Mouse (Mus musculus): ENCODE data around the gene Fxyd4.

DNA sequence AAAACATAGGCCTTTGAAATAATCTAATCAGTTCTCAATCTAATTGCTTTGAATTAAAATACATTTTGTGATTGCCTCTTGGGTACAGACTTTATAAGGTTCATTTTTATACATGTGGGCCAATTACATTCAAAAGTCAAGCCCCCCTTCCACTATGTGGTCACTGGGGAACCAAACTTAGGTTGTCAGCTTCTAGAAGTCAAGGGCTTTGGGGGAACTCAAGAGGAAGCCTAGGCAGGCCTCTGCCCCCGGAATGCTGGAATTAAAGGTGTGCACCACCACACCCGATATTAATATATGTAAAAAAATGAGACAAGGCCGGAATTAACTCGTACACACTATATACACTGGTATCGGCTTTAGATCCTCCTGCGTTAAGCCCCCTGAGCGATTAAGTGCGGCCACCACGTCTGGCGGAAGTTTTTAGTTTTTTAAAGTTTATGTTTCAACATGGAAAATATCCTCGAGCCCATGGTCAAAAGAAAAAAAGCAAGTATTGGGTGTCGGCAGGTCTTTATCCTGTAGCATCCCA, 21.2 kb downstream of the Fxyd4 start:
- TF ChIP-seq CHD2 (IDR thresholded peaks at IDR 0.05; ENCODE audit: low read length) (no peak), ZC3H11A (IDR thresholded peaks at IDR 0.05; ENCODE audit: low read depth, low read length) (no peak), POLR2A (IDR thresholded peaks at IDR 0.05; ENCODE audit: control insufficient read depth in 1 of 2, insufficient read depth in 1 of 2, low read depth in 1 of 2, low read length in 2 of 2, poor library complexity in 1 of 2) (no peak), MEF2A (IDR thresholded peaks at IDR 0.05; ENCODE audit: extremely low read depth, insufficient replicate concordance, low read depth, low read length, poor library complexity, severe bottlenecking) (no peak), EP300 (IDR thresholded peaks at IDR 0.05; ENCODE audit: low read depth in 1 of 2, low read length in 2 of 2) (no peak)
